Mouse (Mus musculus): ENCODE results near the gene Tmem216.
"Not testable (repeated sequence)": the region's sequence is repeated elsewhere in the genome, so short reads cannot be mapped to it uniquely, and the experiment has no call there.

The Tmem216 gene

GRCm38 (mm10) chr19:10564278-10564677 lies 8.2 kb upstream of the Tmem216 start:
- DNase-seq: no peak

- DNase-seq: no peak
These were observed 6.3 kb upstream of the Tmem216 start for GRCm38 (mm10) chr19:10562351-10562750.

GRCm38 (mm10) chr19:10561558-10562314 lies 5.7 kb upstream of the Tmem216 start:
- DNase-seq: peak; percentile 41

GRCm38 (mm10) chr19:10560108-10560507 lies 4.1 kb upstream of the Tmem216 start:
- DNase-seq: peak; percentile 43

- DNase-seq: not testable (repeated sequence)
These were observed 1.9 kb upstream of the Tmem216 start for GRCm38 (mm10) chr19:10557837-10558375.

- DNase-seq: no peak
These were observed 1.4 kb upstream of the Tmem216 start for GRCm38 (mm10) chr19:10557430-10557829.

- no peak for DNase-seq
These were observed 963 bp upstream of the Tmem216 start for GRCm38 (mm10) chr19:10557001-10557400.

- no peak for DNase-seq
These were observed 16.6 kb downstream of the Tmem216 start for GRCm38 (mm10) chr19:10539454-10539853.

- no peak for DNase-seq
These were observed 26.0 kb downstream of the Tmem216 start for GRCm38 (mm10) chr19:10530082-10530481.

- no peak for DNase-seq
These were observed 30.1 kb downstream of the Tmem216 start, which contains the start of gene Sdhaf2 for GRCm38 (mm10) chr19:10525910-10526309. TSS of gene Sdhaf2 (minus strand) at chr19:10526142.

- DNase-seq: peak; percentile 95
These were observed 30.7 kb downstream of the Tmem216 start, which contains the start of gene Cpsf7 for GRCm38 (mm10) chr19:10525106-10525901. TSS of gene Cpsf7 (plus strand) at chr19:10525266.

- no peak for DNase-seq
These were observed 31.3 kb downstream of the Tmem216 start for GRCm38 (mm10) chr19:10524784-10525105.

GRCm38 (mm10) chr19:10523483-10524080 lies 32.5 kb downstream of the Tmem216 start:
- no peak for DNase-seq

GRCm38 (mm10) chr19:10521926-10522325 lies 34.1 kb downstream of the Tmem216 start:
- DNase-seq: no peak

- peak; percentile 16 for DNase-seq
These were observed 35.7 kb downstream of the Tmem216 start for GRCm38 (mm10) chr19:10520355-10520754.

- no peak for DNase-seq
These were observed 45.2 kb downstream of the Tmem216 start for GRCm38 (mm10) chr19:10510759-10511330.

- peak; percentile 18 for DNase-seq
These were observed 53.5 kb downstream of the Tmem216 start for GRCm38 (mm10) chr19:10502571-10502970.

GRCm38 (mm10) chr19:10500581-10500980 lies 55.5 kb downstream of the Tmem216 start:
- no peak for DNase-seq

- DNase-seq: no peak
These were observed 58.4 kb downstream of the Tmem216 start for GRCm38 (mm10) chr19:10497512-10498160.

- DNase-seq: no peak
These were observed 59.1 kb downstream of the Tmem216 start for GRCm38 (mm10) chr19:10496976-10497375.

GRCm38 (mm10) chr19:10495670-10496069 lies 60.4 kb downstream of the Tmem216 start:
- no peak for DNase-seq

GRCm38 (mm10) chr19:10486264-10486738 lies 69.7 kb downstream of the Tmem216 start:
- DNase-seq: peak; percentile 73
